Mouse (Mus musculus) heart, embryonic 14.5 days (tissue): ENCODE data around the gene Sncb. TPM values are rescaled to one million over a fixed set of nuclear protein-coding genes. Genes with fewer than 3 reads are reported as not detected.

Source experiments
- ATAC-seq: fragments of 200-750 bp; cut with Nextera tagmentation; 2 replicates; pipeline ENCODE4 v1.8.0; 2017; ENCODE audit warnings: low read depth, moderate TSS enrichment; ENCODE audit not compliant: insufficient number of reproducible peaks, insufficient read depth, low FRiP score
- H3K27ac ChIP-seq, 2 experiments: fragments of 200-500 bp in 1 of 2; fragments of 300-500 bp in 1 of 2; sonication (generic) in 1 of 2; replicated peaks in 1 of 2; 2 replicates each; pipeline ENCODE4 v1.5.1; 2012 to 2014; ENCODE audit warnings: low read depth in 2 of 2, low read length in 2 of 2, control low read depth in 1 of 2, mild to moderate bottlenecking in 1 of 2, mixed read lengths in 1 of 2; ENCODE audit not compliant: control insufficient read depth in 1 of 2, insufficient read depth in 1 of 2
- H3K27me3 ChIP-seq: fragments of 300-500 bp; sonication (generic); 2 replicates; pipeline ENCODE4 v1.6.1; 2014; ENCODE audit warnings: mild to moderate bottlenecking, low read length, control low read depth; ENCODE audit not compliant: control insufficient read depth, insufficient read depth
- H3K36me3 ChIP-seq: fragments of 300-500 bp; sonication (generic); 2 replicates; pipeline ENCODE4 v1.6.1; 2014; ENCODE audit warnings: mild to moderate bottlenecking, control low read depth, low read length, mixed read lengths; ENCODE audit not compliant: control insufficient read depth, insufficient read depth
- H3K4me1 ChIP-seq, 2 experiments: fragments of 200-500 bp in 1 of 2; fragments of 300-500 bp in 1 of 2; sonication (generic) in 1 of 2; 2 replicates each; pipeline ENCODE4 v1.6.1; 2012 to 2014; ENCODE audit warnings: low read length in 2 of 2, control low read depth in 1 of 2, mixed read lengths in 1 of 2; ENCODE audit not compliant: control insufficient read depth in 2 of 2, insufficient read depth in 2 of 2
- H3K4me2 ChIP-seq: fragments of 300-500 bp; sonication (generic); 2 replicates; pipeline ENCODE4 v1.6.1; 2014; ENCODE audit warnings: mild to moderate bottlenecking, low read length
- H3K4me3 ChIP-seq, 2 experiments: fragments of 200-500 bp in 1 of 2; fragments of 300-500 bp in 1 of 2; sonication (generic) in 1 of 2; 2 replicates each; pipeline ENCODE4 v1.5.1; 2012 to 2014; ENCODE audit warnings: low read length in 2 of 2, mild to moderate bottlenecking in 2 of 2, control low read depth in 1 of 2, low read depth in 1 of 2, moderate library complexity in 1 of 2; ENCODE audit not compliant: control insufficient read depth in 1 of 2, insufficient read depth in 1 of 2
- H3K9ac ChIP-seq: fragments of 300-500 bp; sonication (generic); 2 replicates; pipeline ENCODE4 v1.6.1; 2014; ENCODE audit warnings: mild to moderate bottlenecking, low read length
- H3K9me3 ChIP-seq: fragments of 300-500 bp; sonication (generic); 2 replicates; pipeline ENCODE4 v1.6.1; 2016; ENCODE audit warnings: low read length, control low read depth; ENCODE audit not compliant: control insufficient read depth
- WGBS: fragments of 180-500 bp; shearing (Covaris S2); extraction: QIAGEN DNeasy Blood & Tissue Kit; methylation state at CpG from one replicate; pipeline ENCODE4 v1.1.7; 2014; 5-methylcytosine and 5-hydroxymethylcytosine counted together
- polyA plus RNA-seq: library from polyadenylated mRNA; unstranded; fragments of >200 nt; fragmentation: Nextera tagmentation; extraction: Ambion mirVana; gene quantifications from 2 replicates; pipeline ENCODE4 v1.2.1, GENCODE M21; 2014

Gene Sncb
- polyA plus RNA-seq, 1 experiment from 2014 or later, result not detected

- Histone ChIP-seq H3K27me3 (peaks cover 64% of the 10 kb centered on the region), H3K4me1 (peaks cover 5 to 14% of the 10 kb centered on the region in 2 experiments; a peak in 3 of 4 replicates), H3K4me2 (no peak overlapping the region), H3K36me3 (no peaks in the 10 kb centered on the region), H3K9me3 (no peaks in the 10 kb centered on the region), H3K27ac (no peak overlapping the region), H3K9ac (no peak overlapping the region), H3K4me3 (no peak overlapping the region)
- WGBS, result 49% methylated on average over 6 of the region's 6 CpGs
- ATAC-seq, result no peak
Measured at GRCm38 (mm10) chr13:54753733-54754132, 12.7 kb downstream of the Sncb start.

GRCm38 (mm10) chr13:54752656-54753055 is 13.7 kb downstream of the Sncb start:
- ATAC-seq, result no peak
- peaks cover under 1 to 11% of the 10 kb centered on the region in 2 experiments; a peak in 2 of 4 replicates for H3K4me1 ChIP-seq
- H3K36me3 ChIP-seq, result no peaks in the 10 kb centered on the region
- no peak overlapping the region for H3K4me3 ChIP-seq
- H3K27me3 ChIP-seq, result peaks cover 69% of the 10 kb centered on the region
- H3K9ac ChIP-seq, result no peak overlapping the region
- 61% methylated on average over 10 of the region's 10 CpGs for WGBS
- no peak overlapping the region for H3K27ac ChIP-seq
- no peak overlapping the region for H3K4me2 ChIP-seq
- H3K9me3 ChIP-seq, result no peaks in the 10 kb centered on the region

- Histone ChIP-seq H3K27ac (no peak overlapping the region), H3K4me2 (no peak overlapping the region), H3K36me3 (no peaks in the 10 kb centered on the region), H3K4me1 (peaks cover 0 to 11% of the 10 kb centered on the region in 2 experiments; a peak in 2 of 4 replicates), H3K9me3 (no peaks in the 10 kb centered on the region), H3K4me3 (no peak overlapping the region), H3K9ac (no peak overlapping the region), H3K27me3 (peaks cover 72% of the 10 kb centered on the region)
- no peak for ATAC-seq
- WGBS, result under 1% methylated on average over 8 of the region's 8 CpGs
Measured at GRCm38 (mm10) chr13:54750699-54751098, 15.7 kb downstream of the Sncb start.

GRCm38 (mm10) chr13:54749864-54750411 is 16.5 kb downstream of the Sncb start, which contains the start of gene Gprin1:
Gene Gprin1, minus strand, starts transcription at chr13:54749874.
- ATAC-seq, result no peak
- peak within 1 kb of the TSS; percentile 90 for H3K4me2 ChIP-seq
- WGBS, result 3% methylated on average over 23 of the region's 29 CpGs
- H3K9me3 ChIP-seq, result no peaks in the 10 kb centered on the region
- H3K4me3 ChIP-seq, result peak within 1 kb of the TSS; percentile 51
- no peaks in the 10 kb centered on the region for H3K36me3 ChIP-seq
- H3K27me3 ChIP-seq, result peaks cover 73% of the 10 kb centered on the region
- H3K4me1 ChIP-seq, result peaks cover 0 to 11% of the 10 kb centered on the region in 2 experiments; a peak in 2 of 4 replicates
- H3K9ac ChIP-seq, result no peak within 1 kb of the TSS
- H3K27ac ChIP-seq, result no peak within 1 kb of the TSS

- Histone ChIP-seq H3K27me3 (peaks cover 75% of the 10 kb centered on the region), H3K9me3 (no peaks in the 10 kb centered on the region), H3K4me1 (peaks cover 0 to 11% of the 10 kb centered on the region in 2 experiments; a peak in 2 of 4 replicates), H3K9ac (no peak overlapping the region), H3K27ac (no peak overlapping the region), H3K4me3 (peak overlapping the region; percentile 51), H3K4me2 (peak overlapping the region; percentile 90), H3K36me3 (no peaks in the 10 kb centered on the region)
- peak; percentile 35 for ATAC-seq
- WGBS, result 3% methylated on average over 50 of the region's 100 CpGs
Measured at GRCm38 (mm10) chr13:54749061-54749863, 17.1 kb downstream of the Sncb start.

- peaks cover 78% of the 10 kb centered on the region for H3K27me3 ChIP-seq
Measured at GRCm38 (mm10) chr13:54748721-54749060, 17.7 kb downstream of the Sncb start.

GRCm38 (mm10) chr13:54748190-54748589 is 18.2 kb downstream of the Sncb start:
- ATAC-seq, result no peak
- 75% methylated on average over 8 of the region's 8 CpGs for WGBS
- no peak overlapping the region for H3K27ac ChIP-seq
- H3K4me2 ChIP-seq, result no peak overlapping the region
- H3K36me3 ChIP-seq, result no peaks in the 10 kb centered on the region
- peaks cover 78% of the 10 kb centered on the region for H3K27me3 ChIP-seq
- H3K9ac ChIP-seq, result no peak overlapping the region
- H3K4me1 ChIP-seq, result peaks cover 0 to 11% of the 10 kb centered on the region in 2 experiments; a peak in 2 of 4 replicates
- H3K9me3 ChIP-seq, result no peaks in the 10 kb centered on the region
- no peak overlapping the region for H3K4me3 ChIP-seq

More at GRCm38 (mm10) chr13:54748721-54749060, 17.7 kb downstream of the Sncb start:
- H3K4me2 ChIP-seq, result no peak overlapping the region
- no peaks in the 10 kb centered on the region for H3K9me3 ChIP-seq
- no peaks in the 10 kb centered on the region for H3K36me3 ChIP-seq
- no peak overlapping the region for H3K9ac ChIP-seq
- no peak overlapping the region for H3K4me3 ChIP-seq
- peaks cover 0 to 11% of the 10 kb centered on the region in 2 experiments; a peak in 2 of 4 replicates for H3K4me1 ChIP-seq
- 54% methylated on average over 10 of the region's 10 CpGs for whole genome bisulfite sequencing
- no peak overlapping the region for H3K27ac ChIP-seq
- ATAC-seq, result no peak
